Mouse (Mus musculus) liver, embryonic 14.5 days (tissue): ENCODE results near the gene Mprip.

Experiments
- CTCF ChIP-seq: IDR thresholded peaks from 2 replicates; pipeline ENCODE4 v1.5.1; 2016; ENCODE audit warnings: antibody characterized with exemption, low read depth, control low read depth
- EP300 ChIP-seq: IDR thresholded peaks from 2 replicates; pipeline ENCODE4 v1.6.1; 2016; ENCODE audit warnings: antibody characterized with exemption, low read depth

GRCm38 (mm10) chr11:59649058-59649457, 12.0 kb upstream of the Mprip start:
- TF ChIP-seq EP300, result no peak
- TF ChIP-seq CTCF, result no peak
